Mouse (Mus musculus) hindbrain, embryonic 14.5 days (tissue): ENCODE measurements at regions not wholly inside any gene's neighbourhood (a gene's known extent, or its start where the extent isn't known, plus 50 kb on each side); places are given as distances from the start of the nearest gene placed in this dataset.

Experiments
- ATAC-seq: fragments of 200-750 bp; cut with Nextera tagmentation; 2 replicates; pipeline ENCODE4 v1.8.0; 2017; ENCODE audit warnings: moderate number of reproducible peaks, mild to moderate bottlenecking, moderate TSS enrichment, moderate library complexity; ENCODE audit not compliant: low FRiP score
- DNase-seq: peaks from one replicate; pipeline ENCODE4 v3.0.0-alpha.2; 2015; ENCODE audit warnings: low spot score
- H3K27ac ChIP-seq: fragments of 300-500 bp; sonication (generic); 2 replicates; pipeline ENCODE4 v1.5.1; 2014; ENCODE audit warnings: mild to moderate bottlenecking, moderate library complexity
- H3K27me3 ChIP-seq: fragments of 300-500 bp; sonication (generic); 2 replicates; pipeline ENCODE4 v1.6.1; 2014; ENCODE audit warnings: mild to moderate bottlenecking, low read length, mixed read lengths; ENCODE audit not compliant: control insufficient read depth, insufficient read depth
- H3K36me3 ChIP-seq: fragments of 300-500 bp; sonication (generic); replicated peaks from 2 replicates; pipeline ENCODE4 v1.6.1; 2014; ENCODE audit not compliant: control insufficient read depth, insufficient read depth
- H3K4me1 ChIP-seq: fragments of 300-500 bp; sonication (generic); replicated peaks from 2 replicates; pipeline ENCODE4 v1.6.1; 2014; ENCODE audit warnings: antibody characterized with exemption, low read length, mixed read lengths; ENCODE audit not compliant: control insufficient read depth, insufficient read depth
- H3K4me2 ChIP-seq: fragments of 300-500 bp; sonication (generic); replicated peaks from 2 replicates; pipeline ENCODE4 v1.6.1; 2014; ENCODE audit warnings: mild to moderate bottlenecking, moderate library complexity
- H3K4me3 ChIP-seq: fragments of 300-500 bp; sonication (generic); replicated peaks from 2 replicates; pipeline ENCODE4 v1.5.1; 2014; ENCODE audit warnings: mild to moderate bottlenecking, low read length
- H3K9ac ChIP-seq: fragments of 300-500 bp; sonication (generic); 2 replicates; pipeline ENCODE4 v1.6.1; 2014
- H3K9me3 ChIP-seq: fragments of 300-500 bp; sonication (generic); 2 replicates; pipeline ENCODE4 v1.6.1; 2016; ENCODE audit warnings: low read length; ENCODE audit not compliant: control insufficient read depth
- WGBS: fragments of 180-500 bp; shearing (Covaris S2); extraction: QIAGEN DNeasy Blood & Tissue Kit; methylation state at CpG from one replicate; pipeline ENCODE4 v1.1.7; 2014; 5-methylcytosine and 5-hydroxymethylcytosine counted together

- DNase-seq: no peak
- no peak overlapping the region for H3K27ac ChIP-seq
- no peaks in the 10 kb centered on the region for H3K36me3 ChIP-seq
- no peak overlapping the region for H3K4me3 ChIP-seq
- H3K27me3 ChIP-seq: no peaks in the 10 kb centered on the region
- WGBS: 40% methylated on average over 2 of the region's 2 CpGs
- H3K4me2 ChIP-seq: no peak overlapping the region
- ATAC-seq: no peak
- H3K4me1 ChIP-seq: no peaks in the 10 kb centered on the region
- no peak overlapping the region for H3K9ac ChIP-seq
- no peaks in the 10 kb centered on the region for H3K9me3 ChIP-seq
These were observed 311.2 kb downstream of the Adgrl2 start for GRCm38 (mm10) chr3:148679121-148679520.

GRCm38 (mm10) chr3:148676025-148676424 lies 314.3 kb downstream of the Adgrl2 start:
- Histone ChIP-seq H3K9ac (no peak overlapping the region), H3K9me3 (no peaks in the 10 kb centered on the region), H3K27ac (no peak overlapping the region), H3K4me3 (no peak overlapping the region), H3K4me2 (no peak overlapping the region), H3K36me3 (no peaks in the 10 kb centered on the region), H3K27me3 (no peaks in the 10 kb centered on the region), H3K4me1 (no peaks in the 10 kb centered on the region)
- 53% methylated on average over 2 of the region's 2 CpGs for WGBS
- no peak for DNase-seq
- ATAC-seq: no peak

- WGBS: 7% methylated on average over 6 of the region's 6 CpGs
- no peaks in the 10 kb centered on the region; the same call in 1 of the 2 replicates for H3K4me1 ChIP-seq
- H3K27ac ChIP-seq: no peak overlapping the region
- ATAC-seq (no peak), DNase-seq (no peak)
- no peak overlapping the region for H3K4me2 ChIP-seq
- H3K27me3 ChIP-seq: no peaks in the 10 kb centered on the region
- no peaks in the 10 kb centered on the region for H3K36me3 ChIP-seq
- no peak overlapping the region for H3K9ac ChIP-seq
- peaks cover 8% of the 10 kb centered on the region for H3K9me3 ChIP-seq
- no peak overlapping the region for H3K4me3 ChIP-seq
These were observed 327.4 kb downstream of the Adgrl2 start for GRCm38 (mm10) chr3:148662888-148663477.

GRCm38 (mm10) chr3:148659024-148659423 lies 331.3 kb downstream of the Adgrl2 start:
- Histone ChIP-seq H3K9ac (no peak overlapping the region), H3K4me2 (no peak overlapping the region), H3K4me1 (no peaks in the 10 kb centered on the region; the same call in 1 of the 2 replicates), H3K9me3 (no peaks in the 10 kb centered on the region), H3K27me3 (no peaks in the 10 kb centered on the region), H3K27ac (no peak overlapping the region), H3K4me3 (no peak overlapping the region), H3K36me3 (no peaks in the 10 kb centered on the region)
- DNase-seq: no peak
- ATAC-seq: no peak
- 92% methylated on average over 5 of the region's 5 CpGs for WGBS

GRCm38 (mm10) chr3:148658368-148658767 lies 332.0 kb downstream of the Adgrl2 start:
- H3K4me2 ChIP-seq: no peak overlapping the region
- 88% methylated on average over 8 of the region's 8 CpGs for WGBS
- ATAC-seq: no peak

GRCm38 (mm10) chr3:148656187-148656586 lies 334.2 kb downstream of the Adgrl2 start:
- no peak overlapping the region for H3K4me2 ChIP-seq
- no peak overlapping the region for H3K27ac ChIP-seq
- H3K4me3 ChIP-seq: no peak overlapping the region
- H3K4me1 ChIP-seq: no peaks in the 10 kb centered on the region
- H3K27me3 ChIP-seq: no peaks in the 10 kb centered on the region
- no peak for ATAC-seq
- DNase-seq: no peak
- no peaks in the 10 kb centered on the region for H3K36me3 ChIP-seq
- WGBS: 84% methylated on average over 7 of the region's 7 CpGs
- no peaks in the 10 kb centered on the region for H3K9me3 ChIP-seq
- H3K9ac ChIP-seq: no peak overlapping the region

More at GRCm38 (mm10) chr3:148658368-148658767, 332.0 kb downstream of the Adgrl2 start:
- DNase-seq: no peak
- Histone ChIP-seq H3K4me3 (no peak overlapping the region), H3K27ac (no peak overlapping the region), H3K27me3 (no peaks in the 10 kb centered on the region), H3K9me3 (no peaks in the 10 kb centered on the region), H3K36me3 (no peaks in the 10 kb centered on the region), H3K4me1 (no peaks in the 10 kb centered on the region; the same call in 1 of the 2 replicates), H3K9ac (no peak overlapping the region)

- no peaks in the 10 kb centered on the region for H3K27me3 ChIP-seq
- no peak for DNase-seq
- no peak overlapping the region for H3K27ac ChIP-seq
- 43% methylated on average over 8 of the region's 8 CpGs for WGBS
- H3K4me2 ChIP-seq: no peak overlapping the region
- H3K9me3 ChIP-seq: no peaks in the 10 kb centered on the region
- no peak for ATAC-seq
- no peak overlapping the region for H3K9ac ChIP-seq
- H3K36me3 ChIP-seq: no peaks in the 10 kb centered on the region
- H3K4me3 ChIP-seq: no peak overlapping the region
- H3K4me1 ChIP-seq: no peaks in the 10 kb centered on the region
These were observed 340.1 kb downstream of the Adgrl2 start for GRCm38 (mm10) chr3:148650241-148650640.

GRCm38 (mm10) chr3:148644924-148645323 lies 345.4 kb downstream of the Adgrl2 start:
- H3K9ac ChIP-seq: no peak overlapping the region
- no peaks in the 10 kb centered on the region for H3K27me3 ChIP-seq
- ATAC-seq (no peak), DNase-seq (no peak)
- H3K4me1 ChIP-seq: no peaks in the 10 kb centered on the region
- H3K36me3 ChIP-seq: no peaks in the 10 kb centered on the region
- 95% methylated on average over 5 of the region's 5 CpGs for WGBS
- H3K4me3 ChIP-seq: no peak overlapping the region
- H3K9me3 ChIP-seq: no peaks in the 10 kb centered on the region
- H3K4me2 ChIP-seq: no peak overlapping the region
- H3K27ac ChIP-seq: no peak overlapping the region

- ATAC-seq (no peak), DNase-seq (no peak)
- Histone ChIP-seq H3K4me2 (no peak overlapping the region), H3K9ac (no peak overlapping the region), H3K27me3 (no peaks in the 10 kb centered on the region), H3K4me1 (no peaks in the 10 kb centered on the region), H3K9me3 (no peaks in the 10 kb centered on the region), H3K4me3 (no peak overlapping the region), H3K36me3 (no peaks in the 10 kb centered on the region), H3K27ac (peak overlapping the region; percentile 34)
- 64% methylated on average over 3 of the region's 3 CpGs for WGBS
These were observed 348.8 kb downstream of the Adgrl2 start for GRCm38 (mm10) chr3:148641581-148641980.

- Histone ChIP-seq H3K27ac (no peak overlapping the region), H3K36me3 (no peaks in the 10 kb centered on the region), H3K4me2 (no peak overlapping the region), H3K4me3 (no peak overlapping the region), H3K9ac (no peak overlapping the region), H3K4me1 (no peaks in the 10 kb centered on the region), H3K27me3 (no peaks in the 10 kb centered on the region), H3K9me3 (no peaks in the 10 kb centered on the region)
- ATAC-seq (no peak), DNase-seq (no peak)
- 87% methylated on average over 3 of the region's 3 CpGs for WGBS
These were observed 349.7 kb downstream of the Adgrl2 start for GRCm38 (mm10) chr3:148640680-148641101.
